Mouse (Mus musculus) forebrain, embryonic 12.5 days (tissue): ENCODE results near the gene Kyat1. TPM values are rescaled to one million over a fixed set of nuclear protein-coding genes. Genes with fewer than 3 reads are reported as not detected.

Source experiments
- ATAC-seq: fragments of 200-750 bp; cut with Nextera tagmentation; 2 replicates; pipeline ENCODE4 v1.8.0; 2017; ENCODE audit warnings: moderate TSS enrichment; ENCODE audit not compliant: low FRiP score
- H3K27ac ChIP-seq: fragments of 300-500 bp; sonication (generic); 2 replicates; pipeline ENCODE4 v1.5.1; 2016; ENCODE audit warnings: mild to moderate bottlenecking
- H3K27me3 ChIP-seq: fragments of 300-500 bp; sonication (generic); 2 replicates; pipeline ENCODE4 v1.6.1; 2016; ENCODE audit warnings: mild to moderate bottlenecking
- H3K36me3 ChIP-seq: fragments of 300-500 bp; sonication (generic); replicated peaks from 2 replicates; pipeline ENCODE4 v1.6.1; 2016; ENCODE audit warnings: mild to moderate bottlenecking
- H3K4me1 ChIP-seq: fragments of 300-500 bp; sonication (generic); 2 replicates; pipeline ENCODE4 v1.6.1; 2016
- H3K4me2 ChIP-seq: fragments of 300-500 bp; sonication (generic); 2 replicates; pipeline ENCODE4 v1.6.1; 2016; ENCODE audit warnings: mild to moderate bottlenecking, moderate library complexity
- H3K4me3 ChIP-seq: fragments of 300-500 bp; sonication (generic); replicated peaks from 2 replicates; pipeline ENCODE4 v1.5.1; 2016; ENCODE audit warnings: mild to moderate bottlenecking
- H3K9ac ChIP-seq: fragments of 300-500 bp; sonication (generic); 2 replicates; pipeline ENCODE4 v1.6.1; 2016; ENCODE audit warnings: mild to moderate bottlenecking
- H3K9me3 ChIP-seq: fragments of 300-500 bp; sonication (generic); 2 replicates; pipeline ENCODE4 v1.6.1; 2016
- whole genome bisulfite sequencing: fragments of 180-500 bp; shearing (Covaris S2); methylation state at CpG from one replicate; pipeline ENCODE4 v1.1.7; 2016; 5-methylcytosine and 5-hydroxymethylcytosine counted together
- polyA plus RNA-seq: library from polyadenylated mRNA; unstranded; fragments of >200 nt; fragmentation: Nextera tagmentation; extraction: Ambion mirVana; gene quantifications from 2 replicates; pipeline ENCODE4 v1.2.1, GENCODE M21; 2016

The Kyat1 gene
- polyA plus RNA-seq, 1 experiment from 2014 or later, result 9.0 TPM

GRCm38 (mm10) chr2:30240267-30240666 lies 34.6 kb upstream of the Kyat1 start, which contains the start of gene Gm28035:
Gene Gm28035, plus strand, starts transcription at chr2:30240567.
- H3K4me1 ChIP-seq, result peaks cover 37% of the 10 kb centered on the region
- peak within 1 kb of the TSS; percentile 83 for H3K4me2 ChIP-seq
- peak within 1 kb of the TSS; percentile 81; the same call in 1 of the 2 replicates for H3K4me3 ChIP-seq
- H3K36me3 ChIP-seq, result peaks cover 55% of the 10 kb centered on the region
- H3K27me3 ChIP-seq, result no peaks in the 10 kb centered on the region
- no peak within 1 kb of the TSS for H3K9ac ChIP-seq
- no peak within 1 kb of the TSS for H3K27ac ChIP-seq
- H3K9me3 ChIP-seq, result no peaks in the 10 kb centered on the region
- no peak for ATAC-seq
- WGBS, result 83% methylated on average over 2 of the region's 2 CpGs

- no peak overlapping the region for H3K9ac ChIP-seq
- no peaks in the 10 kb centered on the region for H3K27me3 ChIP-seq
- H3K36me3 ChIP-seq, result peaks cover 50% of the 10 kb centered on the region
- H3K9me3 ChIP-seq, result no peaks in the 10 kb centered on the region
- H3K4me1 ChIP-seq, result peaks cover 37% of the 10 kb centered on the region
- 93% methylated on average over 4 of the region's 4 CpGs for WGBS
- ATAC-seq, result no peak
- peak overlapping the region; percentile 83; the same call in 1 of the 2 replicates for H3K4me2 ChIP-seq
- H3K4me3 ChIP-seq, result no peak overlapping the region
- H3K27ac ChIP-seq, result no peak overlapping the region
Observed at GRCm38 (mm10) chr2:30239777-30240176, 34.1 kb upstream of the Kyat1 start.

- no peak for ATAC-seq
- no peak overlapping the region for H3K27ac ChIP-seq
Observed at GRCm38 (mm10) chr2:30238906-30239465, 33.3 kb upstream of the Kyat1 start.

GRCm38 (mm10) chr2:30237881-30238280 lies 32.2 kb upstream of the Kyat1 start:
- peaks cover 37% of the 10 kb centered on the region for H3K4me1 ChIP-seq
- no peaks in the 10 kb centered on the region for H3K27me3 ChIP-seq
- peak; percentile 91 for ATAC-seq
- peak overlapping the region; percentile 83 for H3K4me2 ChIP-seq
- H3K9ac ChIP-seq, result peak overlapping the region; percentile 90
- no peaks in the 10 kb centered on the region for H3K9me3 ChIP-seq
- peak overlapping the region; percentile 81 for H3K4me3 ChIP-seq
- H3K36me3 ChIP-seq, result peaks cover 31% of the 10 kb centered on the region
- 0% methylated on average over 29 of the region's 42 CpGs for WGBS
- peak overlapping the region; percentile 92 for H3K27ac ChIP-seq

More at GRCm38 (mm10) chr2:30238906-30239465, 33.3 kb upstream of the Kyat1 start:
- H3K4me1 ChIP-seq, result peaks cover 37% of the 10 kb centered on the region
- no peaks in the 10 kb centered on the region for H3K9me3 ChIP-seq
- peaks cover 42% of the 10 kb centered on the region for H3K36me3 ChIP-seq
- H3K27me3 ChIP-seq, result no peaks in the 10 kb centered on the region
- 75% methylated on average over 3 of the region's 3 CpGs for WGBS
- H3K9ac ChIP-seq, result peak overlapping the region; percentile 90
- H3K4me2 ChIP-seq, result peak overlapping the region; percentile 83
- H3K4me3 ChIP-seq, result peak overlapping the region; percentile 81

- no peaks in the 10 kb centered on the region for H3K27me3 ChIP-seq
- H3K4me2 ChIP-seq, result peak within 1 kb of the TSS; percentile 83
- WGBS, result under 1% methylated on average over 67 of the region's 67 CpGs
Observed at GRCm38 (mm10) chr2:30237199-30237880, 31.7 kb upstream of the Kyat1 start, which contains the start of gene Lrrc8a. Gene Lrrc8a, plus strand, starts transcription at chr2:30237715.

GRCm38 (mm10) chr2:30236426-30237198 lies 31.0 kb upstream of the Kyat1 start:
- ATAC-seq, result peak; percentile 10; the same call in 1 of the 2 replicates
- Histone ChIP-seq H3K9me3 (no peaks in the 10 kb centered on the region), H3K36me3 (peaks cover 19% of the 10 kb centered on the region), H3K4me1 (peaks cover 29% of the 10 kb centered on the region), H3K4me3 (peak overlapping the region; percentile 81), H3K27me3 (no peaks in the 10 kb centered on the region), H3K9ac (peak overlapping the region; percentile 72), H3K4me2 (peak overlapping the region; percentile 74), H3K27ac (peak overlapping the region; percentile 70)
- 5% methylated on average over 18 of the region's 18 CpGs for WGBS

More at GRCm38 (mm10) chr2:30237199-30237880, 31.7 kb upstream of the Kyat1 start, which contains the start of gene Lrrc8a:
- H3K36me3 ChIP-seq, result peaks cover 26% of the 10 kb centered on the region
- ATAC-seq, result peak; percentile 99
- H3K9me3 ChIP-seq, result no peaks in the 10 kb centered on the region
- peak within 1 kb of the TSS; percentile 81 for H3K4me3 ChIP-seq
- H3K27ac ChIP-seq, result peak within 1 kb of the TSS; percentile 92
- peaks cover 32% of the 10 kb centered on the region for H3K4me1 ChIP-seq
- H3K9ac ChIP-seq, result peak within 1 kb of the TSS; percentile 90

GRCm38 (mm10) chr2:30235593-30235992 lies 29.9 kb upstream of the Kyat1 start:
- Histone ChIP-seq H3K4me3 (no peak overlapping the region), H3K36me3 (peaks cover 8% of the 10 kb centered on the region), H3K4me1 (peaks cover 29% of the 10 kb centered on the region), H3K27me3 (no peaks in the 10 kb centered on the region), H3K27ac (no peak overlapping the region), H3K4me2 (no peak overlapping the region), H3K9me3 (no peaks in the 10 kb centered on the region), H3K9ac (no peak overlapping the region)
- no peak for ATAC-seq
- 88% methylated on average over 5 of the region's 5 CpGs for WGBS

- Histone ChIP-seq H3K4me3 (no peak overlapping the region), H3K9ac (no peak overlapping the region), H3K27me3 (no peaks in the 10 kb centered on the region; the same call in 1 of the 2 replicates), H3K36me3 (no peaks in the 10 kb centered on the region), H3K9me3 (no peaks in the 10 kb centered on the region), H3K4me1 (no peaks in the 10 kb centered on the region), H3K4me2 (no peak overlapping the region), H3K27ac (no peak overlapping the region)
- 91% methylated on average over 5 of the region's 5 CpGs for WGBS
- no peak for ATAC-seq
Observed at GRCm38 (mm10) chr2:30216293-30216692, 10.6 kb upstream of the Kyat1 start.

- H3K4me3 ChIP-seq, result no peak overlapping the region
- 83% methylated on average over 6 of the region's 6 CpGs for WGBS
- H3K27ac ChIP-seq, result no peak overlapping the region
- no peaks in the 10 kb centered on the region for H3K4me1 ChIP-seq
- H3K9ac ChIP-seq, result no peak overlapping the region
- no peak for ATAC-seq
- no peaks in the 10 kb centered on the region for H3K36me3 ChIP-seq
- no peak overlapping the region for H3K4me2 ChIP-seq
- no peaks in the 10 kb centered on the region; the same call in 1 of the 2 replicates for H3K27me3 ChIP-seq
- no peaks in the 10 kb centered on the region for H3K9me3 ChIP-seq
Observed at GRCm38 (mm10) chr2:30215493-30215892, 9.8 kb upstream of the Kyat1 start.

- no peaks in the 10 kb centered on the region for H3K4me1 ChIP-seq
- H3K36me3 ChIP-seq, result no peaks in the 10 kb centered on the region
- WGBS, result 95% methylated on average over 3 of the region's 3 CpGs
- H3K27me3 ChIP-seq, result no peaks in the 10 kb centered on the region; the same call in 1 of the 2 replicates
- no peak overlapping the region for H3K27ac ChIP-seq
- ATAC-seq, result no peak
- no peak overlapping the region for H3K4me2 ChIP-seq
- no peaks in the 10 kb centered on the region for H3K9me3 ChIP-seq
- H3K9ac ChIP-seq, result no peak overlapping the region
- no peak overlapping the region for H3K4me3 ChIP-seq
Observed at GRCm38 (mm10) chr2:30214745-30215144, 9.1 kb upstream of the Kyat1 start.

- H3K4me3 ChIP-seq, result no peak overlapping the region
- ATAC-seq, result no peak
- no peak overlapping the region for H3K9ac ChIP-seq
- no peaks in the 10 kb centered on the region for H3K9me3 ChIP-seq
- 83% methylated on average over 1 of the region's 1 CpGs for WGBS
- H3K4me2 ChIP-seq, result no peak overlapping the region
- no peaks in the 10 kb centered on the region for H3K4me1 ChIP-seq
- no peak overlapping the region for H3K27ac ChIP-seq
- no peaks in the 10 kb centered on the region; the same call in 1 of the 2 replicates for H3K27me3 ChIP-seq
- H3K36me3 ChIP-seq, result no peaks in the 10 kb centered on the region
Observed at GRCm38 (mm10) chr2:30212951-30213350, 7.3 kb upstream of the Kyat1 start.

GRCm38 (mm10) chr2:30212169-30212545 lies 6.5 kb upstream of the Kyat1 start:
- Histone ChIP-seq H3K9me3 (no peaks in the 10 kb centered on the region), H3K4me3 (no peak overlapping the region), H3K4me1 (no peaks in the 10 kb centered on the region), H3K4me2 (no peak overlapping the region), H3K36me3 (no peaks in the 10 kb centered on the region), H3K27me3 (no peaks in the 10 kb centered on the region; the same call in 1 of the 2 replicates), H3K27ac (no peak overlapping the region), H3K9ac (no peak overlapping the region)
- ATAC-seq, result no peak
- WGBS, result 82% methylated on average over 4 of the region's 4 CpGs
